Mouse (Mus musculus) embryonic facial prominence, embryonic 11.5 days (tissue): ENCODE results near the gene Hhip. TPM values are rescaled to one million over a fixed set of nuclear protein-coding genes. Genes with fewer than 3 reads are reported as not detected.

Experiments used
- ATAC-seq: fragments of 200-750 bp; cut with Nextera tagmentation; replicated peaks from 2 replicates; pipeline ENCODE4 v1.8.0; 2017; ENCODE audit warnings: low read depth; ENCODE audit not compliant: insufficient number of reproducible peaks, low FRiP score, low TSS enrichment
- DNase-seq: peaks from one replicate; pipeline ENCODE4 v3.0.0-alpha.2; 2015; ENCODE audit warnings: low spot score
- H3K27ac ChIP-seq: fragments of 300-500 bp; sonication (generic); replicated peaks from 2 replicates; pipeline ENCODE4 v1.5.1; 2014; ENCODE audit warnings: mild to moderate bottlenecking, low read depth, low read length, control low read depth
- H3K27me3 ChIP-seq: fragments of 300-500 bp; sonication (generic); 2 replicates; pipeline ENCODE4 v1.6.1; 2014; ENCODE audit warnings: mild to moderate bottlenecking, low read length, moderate library complexity, mixed read lengths; ENCODE audit not compliant: control insufficient read depth, insufficient read depth
- H3K36me3 ChIP-seq: fragments of 300-500 bp; sonication (generic); replicated peaks from 2 replicates; pipeline ENCODE4 v1.6.1; 2014; ENCODE audit warnings: low read depth, mild to moderate bottlenecking, low read length, moderate library complexity, mixed read lengths; ENCODE audit not compliant: control insufficient read depth, insufficient read depth
- H3K4me1 ChIP-seq: fragments of 300-500 bp; sonication (generic); 2 replicates; pipeline ENCODE4 v1.6.1; 2014; ENCODE audit warnings: low read length, mixed read lengths; ENCODE audit not compliant: control insufficient read depth, insufficient read depth
- H3K4me2 ChIP-seq: fragments of 300-500 bp; sonication (generic); 2 replicates; pipeline ENCODE4 v1.6.1; 2014; ENCODE audit warnings: low read depth, mild to moderate bottlenecking, control low read depth, low read length, moderate library complexity
- H3K4me3 ChIP-seq: fragments of 300-500 bp; sonication (generic); 2 replicates; pipeline ENCODE4 v1.5.1; 2014; ENCODE audit warnings: low read depth, low read length, control low read depth
- H3K9ac ChIP-seq: fragments of 300-500 bp; sonication (generic); replicated peaks from 2 replicates; pipeline ENCODE4 v1.6.1; 2014; ENCODE audit warnings: mild to moderate bottlenecking, control low read depth, low read length
- H3K9me3 ChIP-seq: fragments of 300-500 bp; sonication (generic); replicated peaks from 2 replicates; pipeline ENCODE4 v1.6.1; 2016; ENCODE audit warnings: mild to moderate bottlenecking, low read length, inconsistent platforms, mixed read lengths; ENCODE audit not compliant: control insufficient read depth
- WGBS: fragments of 180-500 bp; shearing (Covaris S2); extraction: QIAGEN DNeasy Blood & Tissue Kit; methylation state at CpG from one replicate; pipeline ENCODE4 v1.1.7; 2014; 5-methylcytosine and 5-hydroxymethylcytosine counted together
- polyA plus RNA-seq: library from polyadenylated mRNA; unstranded; fragments of >200 nt; fragmentation: Nextera tagmentation; extraction: Ambion mirVana; gene quantifications from 2 replicates; pipeline ENCODE4 v1.2.1, GENCODE M21; 2014

The Hhip gene
- polyA plus RNA-seq, 1 experiment from 2014 or later = 2.8 TPM

DNA sequence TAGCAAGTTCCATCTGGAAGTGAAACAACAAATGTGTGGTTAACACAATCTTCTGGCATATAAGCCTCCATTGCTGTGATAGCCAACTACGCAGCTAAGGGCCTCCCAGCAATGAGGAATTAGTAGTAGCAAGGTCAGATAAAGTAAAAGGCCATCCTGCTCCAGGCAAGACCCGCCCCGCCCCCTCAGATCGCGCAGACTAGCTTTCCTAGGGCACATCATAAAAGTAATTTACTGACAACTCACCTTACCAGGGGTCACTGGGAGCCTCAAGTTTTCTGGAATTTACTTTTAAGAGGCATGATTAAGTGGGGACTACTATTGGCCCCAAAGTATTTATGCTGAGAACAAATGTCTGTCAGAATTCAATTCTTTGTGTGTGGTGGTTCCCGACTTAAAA, 28.2 kb downstream of the Hhip start:
- no peak for DNase-seq
- H3K4me1 ChIP-seq = peaks cover 2% of the 10 kb centered on the region
- no peak overlapping the region for H3K27ac ChIP-seq
- H3K4me3 ChIP-seq = no peak overlapping the region
- H3K27me3 ChIP-seq = no peaks in the 10 kb centered on the region
- no peak overlapping the region for H3K4me2 ChIP-seq
- WGBS = 38% methylated on average over 6 of the region's 6 CpGs
- no peaks in the 10 kb centered on the region for H3K9me3 ChIP-seq
- H3K36me3 ChIP-seq = no peaks in the 10 kb centered on the region
- no peak overlapping the region for H3K9ac ChIP-seq
- ATAC-seq = no peak

DNA sequence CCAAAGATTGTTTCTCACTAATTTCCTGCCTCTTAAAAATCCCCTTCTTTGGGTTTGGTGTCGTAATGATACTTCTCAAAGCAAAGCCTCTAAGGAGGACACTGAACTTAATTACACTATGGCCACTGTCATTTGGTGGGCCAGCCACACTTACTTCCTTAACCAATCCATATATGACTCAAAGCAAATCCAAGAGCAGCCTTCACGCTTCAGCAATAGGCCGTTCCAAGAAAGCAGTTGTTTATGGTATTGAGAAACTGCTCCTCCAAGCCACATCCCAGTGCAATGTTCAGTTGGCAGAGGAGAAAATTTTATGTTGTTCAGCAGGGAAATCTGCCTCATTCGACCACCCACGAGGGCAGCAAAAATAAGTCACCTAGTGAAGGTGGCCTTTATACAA, 37.3 kb downstream of the Hhip start:
- H3K36me3 ChIP-seq = no peaks in the 10 kb centered on the region
- DNase-seq (no peak), ATAC-seq (no peak)
- H3K27me3 ChIP-seq = no peaks in the 10 kb centered on the region
- no peak overlapping the region for H3K4me3 ChIP-seq
- no peak overlapping the region for H3K4me2 ChIP-seq
- H3K27ac ChIP-seq = no peak overlapping the region
- H3K9me3 ChIP-seq = no peaks in the 10 kb centered on the region
- no peaks in the 10 kb centered on the region for H3K4me1 ChIP-seq
- H3K9ac ChIP-seq = no peak overlapping the region
- WGBS = 82% methylated on average over 5 of the region's 5 CpGs

GRCm38 (mm10) chr8:80015818-80016217, 42.0 kb downstream of the Hhip start:
- no peak for DNase-seq
- Histone ChIP-seq H3K36me3 (no peaks in the 10 kb centered on the region), H3K4me1 (no peaks in the 10 kb centered on the region), H3K27me3 (no peaks in the 10 kb centered on the region), H3K9me3 (no peaks in the 10 kb centered on the region), H3K27ac (no peak overlapping the region), H3K4me2 (no peak overlapping the region), H3K4me3 (no peak overlapping the region), H3K9ac (no peak overlapping the region)
- WGBS = 95% methylated on average over 2 of the region's 2 CpGs
- ATAC-seq = no peak

GRCm38 (mm10) chr8:80004421-80004820, 53.4 kb downstream of the Hhip start:
- DNase-seq = no peak
- Histone ChIP-seq H3K4me3 (no peak overlapping the region), H3K9me3 (no peaks in the 10 kb centered on the region), H3K27ac (no peak overlapping the region), H3K4me1 (no peaks in the 10 kb centered on the region), H3K27me3 (no peaks in the 10 kb centered on the region), H3K36me3 (no peaks in the 10 kb centered on the region), H3K9ac (no peak overlapping the region), H3K4me2 (no peak overlapping the region)
- no peak for ATAC-seq
- 87% methylated on average over 5 of the region's 5 CpGs for WGBS

- Histone ChIP-seq H3K27me3 (no peaks in the 10 kb centered on the region), H3K9ac (no peak overlapping the region), H3K4me2 (no peak overlapping the region), H3K4me3 (no peak overlapping the region), H3K4me1 (no peaks in the 10 kb centered on the region), H3K27ac (no peak overlapping the region), H3K36me3 (no peaks in the 10 kb centered on the region), H3K9me3 (no peaks in the 10 kb centered on the region)
- DNase-seq (no peak), ATAC-seq (no peak)
- 88% methylated on average over 5 of the region's 5 CpGs for WGBS
Measured at GRCm38 (mm10) chr8:80002313-80002712, 55.5 kb downstream of the Hhip start.

DNA sequence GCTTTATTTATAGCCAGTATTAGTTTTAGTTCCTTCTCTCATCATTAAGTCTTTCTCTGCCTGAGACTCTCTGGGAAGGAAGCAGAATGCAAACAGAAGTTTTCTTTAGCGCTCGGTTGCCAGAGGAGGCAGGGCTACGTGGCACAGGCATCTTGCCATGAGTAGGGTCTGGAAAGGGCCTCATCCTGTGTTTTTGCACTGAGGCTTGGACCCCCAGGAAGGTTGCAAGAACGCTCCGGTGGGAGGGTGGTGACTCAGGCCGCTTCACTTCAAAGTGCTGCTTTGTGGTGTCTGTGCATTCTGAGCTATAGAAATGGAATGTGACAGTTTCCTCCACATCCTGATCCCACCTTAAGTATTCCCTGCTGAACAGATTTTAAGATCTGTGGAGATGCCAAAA, 62.7 kb downstream of the Hhip start:
- H3K4me3 ChIP-seq = no peak overlapping the region
- H3K4me1 ChIP-seq = no peaks in the 10 kb centered on the region
- H3K27me3 ChIP-seq = no peaks in the 10 kb centered on the region
- H3K9me3 ChIP-seq = no peaks in the 10 kb centered on the region
- no peak overlapping the region for H3K4me2 ChIP-seq
- H3K27ac ChIP-seq = no peak overlapping the region
- H3K9ac ChIP-seq = no peak overlapping the region
- H3K36me3 ChIP-seq = no peaks in the 10 kb centered on the region
- ATAC-seq = no peak
- WGBS = 66% methylated on average over 6 of the region's 6 CpGs
- no peak for DNase-seq

DNA sequence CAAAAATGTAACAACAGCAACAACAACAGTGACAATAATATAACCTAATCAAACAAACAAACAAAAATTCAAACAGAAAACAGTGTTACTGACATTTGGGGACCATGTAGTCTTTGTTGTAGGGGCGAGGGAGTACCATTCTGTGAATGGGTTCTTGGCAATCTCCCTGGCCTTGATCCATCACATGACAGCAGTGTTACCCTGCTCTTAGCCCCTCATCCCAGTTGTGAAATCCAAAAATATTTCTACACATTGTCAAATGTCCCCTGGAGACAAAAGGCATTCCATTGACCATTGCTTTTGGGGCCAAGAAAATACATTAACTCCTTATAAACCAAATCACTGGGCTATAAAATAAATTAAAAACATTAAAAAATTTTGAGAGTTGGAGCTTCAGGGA, 64.3 kb downstream of the Hhip start:
- Histone ChIP-seq H3K36me3 (no peaks in the 10 kb centered on the region), H3K27ac (no peak overlapping the region), H3K9ac (no peak overlapping the region), H3K4me2 (no peak overlapping the region), H3K9me3 (no peaks in the 10 kb centered on the region), H3K4me1 (no peaks in the 10 kb centered on the region), H3K4me3 (no peak overlapping the region), H3K27me3 (no peaks in the 10 kb centered on the region)
- WGBS = 87% methylated on average over 1 of the region's 1 CpGs
- DNase-seq (no peak), ATAC-seq (no peak)

GRCm38 (mm10) chr8:79992121-79992848, 65.5 kb downstream of the Hhip start:
- H3K4me1 ChIP-seq = no peaks in the 10 kb centered on the region
- no peak overlapping the region for H3K4me2 ChIP-seq
- no peak overlapping the region for H3K27ac ChIP-seq
- no peak overlapping the region for H3K9ac ChIP-seq
- WGBS = 36% methylated on average over 9 of the region's 9 CpGs
- H3K9me3 ChIP-seq = no peaks in the 10 kb centered on the region
- H3K27me3 ChIP-seq = no peaks in the 10 kb centered on the region
- ATAC-seq (no peak), DNase-seq (peak; percentile 22)
- H3K36me3 ChIP-seq = no peaks in the 10 kb centered on the region
- no peak overlapping the region for H3K4me3 ChIP-seq
